Mouse (Mus musculus): ENCODE results near the gene Taar7d. TPM values are rescaled to one million over a fixed set of nuclear protein-coding genes. Genes with fewer than 3 reads are reported as not detected.

Gene Taar7d
- not detected for polyA plus RNA-seq (2015; fragmentation: Illumina TruSeq; extraction: RNeasy Lipid Tissue Mini Kit (QIAGEN cat#74804); ENCODE audit: low read depth, low replicate concordance)

DNA sequence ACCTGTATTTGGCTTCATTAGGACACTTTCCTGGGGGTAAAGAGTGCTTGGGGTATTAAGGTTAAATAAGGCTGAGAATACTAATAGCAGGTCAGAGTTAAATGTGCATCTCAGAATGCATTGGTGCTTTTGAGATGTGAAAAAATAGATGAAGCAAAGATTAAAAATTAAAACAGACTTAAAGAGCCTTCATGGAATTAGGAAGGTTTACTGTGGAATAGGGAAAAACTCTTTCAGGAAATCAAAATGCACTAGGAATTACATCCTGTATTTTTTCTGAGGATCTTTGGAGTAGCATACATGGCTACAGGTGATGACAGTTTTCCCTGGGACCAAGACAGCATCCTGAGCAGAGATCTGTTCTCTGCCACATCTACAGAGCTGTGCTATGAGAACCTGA lies at the start of gene Taar7d:
Gene Taar7d, plus strand, starts transcription at position 301 of the 400 bp plus-strand sequence.

GRCm38 (mm10) chr10:23985546-23985945 lies 41.5 kb upstream of the Taar7d start, which contains the start of gene Taar6:
Taar6 (minus strand) TSS chr10:23985646.

DNA sequence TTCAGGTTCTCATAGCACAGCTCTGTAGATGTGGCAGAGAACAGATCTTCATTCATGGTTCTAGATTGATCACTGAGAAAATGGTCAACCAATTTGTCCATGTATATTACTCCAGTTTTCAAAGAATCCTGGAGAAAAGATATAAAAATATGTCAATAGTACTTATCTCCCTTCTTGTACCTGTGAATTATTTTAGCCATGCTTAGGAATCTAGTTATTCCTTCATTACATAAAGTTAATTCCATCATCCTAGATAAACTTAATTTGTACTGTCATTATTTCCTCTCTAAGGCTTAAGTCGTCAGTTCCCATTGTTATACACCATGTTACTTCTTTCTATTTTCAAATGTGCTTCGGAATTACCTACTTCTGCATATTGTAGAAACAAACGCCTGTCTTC lies 33.6 kb upstream of the Taar7d start, which contains the start of gene Taar7a:
Gene Taar7a, minus strand, starts transcription at position 101 of the 400 bp plus-strand sequence.

DNA sequence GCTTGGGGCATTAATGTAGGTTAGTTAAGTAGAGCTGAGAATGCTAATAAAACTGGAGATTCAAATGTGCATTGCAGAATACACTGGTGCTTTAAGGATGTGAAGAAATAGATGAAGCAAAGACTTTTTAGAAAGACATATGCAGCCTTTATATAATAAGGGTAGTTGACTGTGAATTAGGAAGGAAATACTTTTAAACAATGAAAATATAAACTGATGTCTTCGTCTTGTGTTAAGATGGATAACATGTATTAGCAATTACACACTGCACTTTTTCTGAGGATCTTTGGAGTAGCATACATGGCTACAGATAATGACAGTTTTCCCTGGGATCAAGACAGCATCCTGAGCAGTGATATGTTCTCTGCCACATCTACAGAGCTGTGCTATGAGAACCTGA lies 27.4 kb upstream of the Taar7d start, which contains the start of gene Taar7b:
Gene Taar7b, plus strand, starts transcription at position 301 of the 400 bp plus-strand sequence.

DNA sequence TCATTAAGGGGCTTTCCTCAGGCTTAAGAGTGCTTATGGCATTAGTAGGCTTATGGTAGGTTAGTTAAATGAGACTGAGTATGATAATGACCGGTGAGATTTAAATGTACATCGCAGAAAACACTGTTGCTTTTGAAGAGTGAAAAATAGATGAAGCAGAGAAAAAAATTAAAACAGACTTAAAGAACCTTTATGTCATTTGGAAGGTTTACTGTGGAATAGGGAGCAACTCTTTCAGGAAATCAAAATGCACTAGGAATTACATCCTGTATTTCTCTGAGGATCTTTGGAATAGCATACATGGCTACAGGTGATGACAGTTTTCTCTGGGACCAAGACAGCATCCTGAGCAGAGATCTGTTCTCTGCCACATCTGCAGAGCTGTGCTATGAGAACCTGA lies 10.3 kb downstream of the Taar7d start, which contains the start of gene Taar7e:
Gene Taar7e, plus strand, starts transcription at position 301 of the 400 bp plus-strand sequence.

DNA sequence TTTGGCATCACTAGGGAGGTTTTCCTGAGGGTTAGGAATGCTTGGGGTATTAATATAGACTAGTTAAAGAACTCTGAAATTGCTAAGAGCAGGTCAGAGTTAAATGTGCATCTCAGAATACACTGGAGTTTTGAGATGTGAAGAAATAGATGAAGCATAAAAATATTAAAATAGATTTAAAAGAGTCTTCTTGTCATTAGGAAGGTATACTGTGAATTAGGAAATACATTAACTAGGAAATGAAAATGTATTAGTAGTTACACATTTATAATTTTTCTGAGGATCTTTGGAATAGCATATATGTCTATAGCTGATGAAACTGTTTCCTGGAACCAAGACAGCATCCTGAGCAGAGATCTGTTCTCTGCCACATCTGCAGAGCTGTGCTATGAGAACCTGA lies 22.2 kb downstream of the Taar7d start, which contains the start of gene Taar7f:
Gene Taar7f, plus strand, starts transcription at position 301 of the 400 bp plus-strand sequence.

DNA sequence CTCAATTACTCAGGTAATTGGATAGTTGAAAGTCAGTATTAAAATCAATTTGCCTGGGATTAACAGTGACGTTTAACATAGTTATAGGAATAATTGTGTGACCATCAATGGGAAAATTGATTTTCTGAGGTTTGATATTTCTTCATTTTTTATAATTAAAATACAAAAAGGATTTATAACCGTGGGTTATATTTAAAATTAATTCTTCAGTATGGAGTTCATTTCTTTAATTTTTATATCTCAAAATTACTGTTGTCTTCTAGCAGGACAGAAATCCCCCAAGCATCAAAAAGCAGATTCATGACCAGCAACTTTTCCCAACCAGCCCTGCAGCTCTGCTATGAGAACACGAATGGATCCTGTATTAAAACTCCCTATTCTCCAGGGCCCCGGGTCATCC lies 49.2 kb downstream of the Taar7d start, which contains the start of gene Taar8a:
Gene Taar8a, plus strand, starts transcription at position 301 of the 400 bp plus-strand sequence.

Other genes with a start within 250 kb of the Taar7d start
- 1,204 TPM for gene Rps12, start 239.9 kb upstream of the Taar7d start, polyA plus RNA-seq (2015; fragmentation: Illumina TruSeq; extraction: RNeasy Lipid Tissue Mini Kit (QIAGEN cat#74804); ENCODE audit: low read depth, low replicate concordance)
- 18.0 TPM for gene Slc18b1, start 230.2 kb upstream of the Taar7d start, polyA plus RNA-seq (2015; fragmentation: Illumina TruSeq; extraction: RNeasy Lipid Tissue Mini Kit (QIAGEN cat#74804); ENCODE audit: low read depth, low replicate concordance)
- gene Vnn3, start 175.8 kb upstream of the Taar7d start, polyA plus RNA-seq (2015; fragmentation: Illumina TruSeq; extraction: RNeasy Lipid Tissue Mini Kit (QIAGEN cat#74804); ENCODE audit: low read depth, low replicate concordance) = not detected
- gene Vnn1, start 132.5 kb upstream of the Taar7d start, polyA plus RNA-seq (2015; fragmentation: Illumina TruSeq; extraction: RNeasy Lipid Tissue Mini Kit (QIAGEN cat#74804); ENCODE audit: low read depth, low replicate concordance) = 0.24 TPM
- gene Taar1, start 106.9 kb upstream of the Taar7d start, polyA plus RNA-seq (2015; fragmentation: Illumina TruSeq; extraction: RNeasy Lipid Tissue Mini Kit (QIAGEN cat#74804); ENCODE audit: low read depth, low replicate concordance) = not detected
- not detected for gene Taar2, start 88.7 kb upstream of the Taar7d start, polyA plus RNA-seq (2015; fragmentation: Illumina TruSeq; extraction: RNeasy Lipid Tissue Mini Kit (QIAGEN cat#74804); ENCODE audit: low read depth, low replicate concordance)
- gene Taar3, start 77.7 kb upstream of the Taar7d start, polyA plus RNA-seq (2015; fragmentation: Illumina TruSeq; extraction: RNeasy Lipid Tissue Mini Kit (QIAGEN cat#74804); ENCODE audit: low read depth, low replicate concordance) = not detected
- gene Taar4, start 66.7 kb upstream of the Taar7d start, polyA plus RNA-seq (2015; fragmentation: Illumina TruSeq; extraction: RNeasy Lipid Tissue Mini Kit (QIAGEN cat#74804); ENCODE audit: low read depth, low replicate concordance) = not detected
- gene Taar5, start 56.5 kb upstream of the Taar7d start, polyA plus RNA-seq (2015; fragmentation: Illumina TruSeq; extraction: RNeasy Lipid Tissue Mini Kit (QIAGEN cat#74804); ENCODE audit: low read depth, low replicate concordance) = not detected
- gene Taar6, start 41.6 kb upstream of the Taar7d start, polyA plus RNA-seq (2015; fragmentation: Illumina TruSeq; extraction: RNeasy Lipid Tissue Mini Kit (QIAGEN cat#74804); ENCODE audit: low read depth, low replicate concordance) = not detected
- gene Taar7a, start 33.7 kb upstream of the Taar7d start, polyA plus RNA-seq (2015; fragmentation: Illumina TruSeq; extraction: RNeasy Lipid Tissue Mini Kit (QIAGEN cat#74804); ENCODE audit: low read depth, low replicate concordance) = not detected
- not detected for gene Taar7b, start 27.3 kb upstream of the Taar7d start, polyA plus RNA-seq (2015; fragmentation: Illumina TruSeq; extraction: RNeasy Lipid Tissue Mini Kit (QIAGEN cat#74804); ENCODE audit: low read depth, low replicate concordance)
- gene Taar7e, start 10.4 kb downstream of the Taar7d start, polyA plus RNA-seq (2015; fragmentation: Illumina TruSeq; extraction: RNeasy Lipid Tissue Mini Kit (QIAGEN cat#74804); ENCODE audit: low read depth, low replicate concordance) = not detected
- gene Taar7f, start 22.3 kb downstream of the Taar7d start, polyA plus RNA-seq (2015; fragmentation: Illumina TruSeq; extraction: RNeasy Lipid Tissue Mini Kit (QIAGEN cat#74804); ENCODE audit: low read depth, low replicate concordance) = not detected
- gene Taar8a, start 49.3 kb downstream of the Taar7d start, polyA plus RNA-seq (2015; fragmentation: Illumina TruSeq; extraction: RNeasy Lipid Tissue Mini Kit (QIAGEN cat#74804); ENCODE audit: low read depth, low replicate concordance) = not detected
- not detected for gene Taar8b, start 65.1 kb downstream of the Taar7d start, polyA plus RNA-seq (2015; fragmentation: Illumina TruSeq; extraction: RNeasy Lipid Tissue Mini Kit (QIAGEN cat#74804); ENCODE audit: low read depth, low replicate concordance)
- gene Taar8c, start 74.7 kb downstream of the Taar7d start, polyA plus RNA-seq (2015; fragmentation: Illumina TruSeq; extraction: RNeasy Lipid Tissue Mini Kit (QIAGEN cat#74804); ENCODE audit: low read depth, low replicate concordance) = not detected
- gene Taar9, start 82.3 kb downstream of the Taar7d start, polyA plus RNA-seq (2015; fragmentation: Illumina TruSeq; extraction: RNeasy Lipid Tissue Mini Kit (QIAGEN cat#74804); ENCODE audit: low read depth, low replicate concordance) = not detected
- gene Stx7, start 122.1 kb downstream of the Taar7d start, polyA plus RNA-seq (2015; fragmentation: Illumina TruSeq; extraction: RNeasy Lipid Tissue Mini Kit (QIAGEN cat#74804); ENCODE audit: low read depth, low replicate concordance) = 163 TPM
- gene Moxd1, start 196.3 kb downstream of the Taar7d start, polyA plus RNA-seq (2015; fragmentation: Illumina TruSeq; extraction: RNeasy Lipid Tissue Mini Kit (QIAGEN cat#74804); ENCODE audit: low read depth, low replicate concordance) = 5.5 TPM